Mouse (Mus musculus) ES-E14 (cell line): ENCODE data around the gene Hnrnpl. TPM values are rescaled to one million over a fixed set of nuclear protein-coding genes. Genes with fewer than 3 reads are reported as not detected.

Source experiments
- DNase-seq: peaks from one replicate; pipeline ENCODE4 v3.0.0-alpha.2; 2013; ENCODE audit warnings: low read depth, low spot score
- H3K27ac ChIP-seq: 2 replicates; pipeline ENCODE4 v1.5.1; 2012; ENCODE audit warnings: low read depth, mild to moderate bottlenecking, low read length, moderate library complexity, mixed read lengths; ENCODE audit not compliant: poor library complexity, insufficient read depth, severe bottlenecking
- H3K36me3 ChIP-seq: 2 replicates; pipeline ENCODE4 v1.6.1; 2012; ENCODE audit warnings: mild to moderate bottlenecking, low read length, moderate library complexity, mixed read lengths; ENCODE audit not compliant: control insufficient read depth, poor library complexity, insufficient read depth, severe bottlenecking
- H3K4me1 ChIP-seq, 2 experiments: fragments of 150-350 bp in 1 of 2; sonication (generic) in 1 of 2; 2 replicates each; pipeline ENCODE4 v1.6.1; 2012; ENCODE audit warnings: low read length in 2 of 2, mild to moderate bottlenecking in 1 of 2, mixed read lengths in 1 of 2; ENCODE audit not compliant: control insufficient read depth in 2 of 2, insufficient read depth in 2 of 2, poor library complexity in 1 of 2
- H3K4me3 ChIP-seq, 2 experiments: fragments of 150-350 bp in 1 of 2; sonication (generic) in 1 of 2; 2 replicates each; pipeline ENCODE4 v1.5.1; 2012; ENCODE audit warnings: low read length in 2 of 2, low read depth in 1 of 2, mild to moderate bottlenecking in 1 of 2, mixed read lengths in 1 of 2; ENCODE audit not compliant: insufficient read depth in 1 of 2, poor library complexity in 1 of 2, severe bottlenecking in 1 of 2
- H3K9ac ChIP-seq: 2 replicates; pipeline ENCODE4 v1.6.1; 2012; ENCODE audit warnings: low read depth, mild to moderate bottlenecking, low read length, mixed read lengths; ENCODE audit not compliant: poor library complexity, insufficient read depth, severe bottlenecking
- H3K9me3 ChIP-seq: fragments of 150-350 bp; sonication (generic); 2 replicates; pipeline ENCODE4 v1.6.1; 2012; ENCODE audit warnings: low read depth, mild to moderate bottlenecking, low read length; ENCODE audit not compliant: control insufficient read depth, insufficient read depth
- CHD2 ChIP-seq: IDR thresholded peaks from 2 replicates; pipeline ENCODE4 v1.6.1; 2014; ENCODE audit warnings: mild to moderate bottlenecking, low read depth, low read length, inconsistent platforms
- HCFC1 ChIP-seq: IDR thresholded peaks from 2 replicates; pipeline ENCODE4 v1.6.1; 2012; ENCODE audit warnings: low read length, inconsistent platforms, borderline replicate concordance; ENCODE audit not compliant: insufficient read depth
- MAFK ChIP-seq: IDR thresholded peaks from 2 replicates; pipeline ENCODE4 v1.6.1; 2014; ENCODE audit warnings: mild to moderate bottlenecking, low read depth, low read length, inconsistent platforms; ENCODE audit not compliant: insufficient read depth
- ZC3H11A ChIP-seq: IDR thresholded peaks from 2 replicates; pipeline ENCODE4 v1.6.1; 2012; ENCODE audit warnings: low read depth, mild to moderate bottlenecking, inconsistent platforms, low read length, borderline replicate concordance
- ZNF384 ChIP-seq: IDR thresholded peaks from 2 replicates; pipeline ENCODE4 v1.6.1; 2012; ENCODE audit warnings: low read depth, low read length, inconsistent platforms
- in situ Hi-C, 2 experiments: fragments of 600-800 bp; cut with MboI; formaldehyde crosslinking; loops; one replicate each; pipeline ENCODE4 v1.15.1; 2025; ENCODE audit warnings: low sequenced_read_pairs in 2 of 2, inconsistent platforms in 1 of 2; ENCODE audit not compliant: unreplicated experiment in 2 of 2
- total RNA-seq: library from RNA; depleted of rRNA; stranded (reverse); fragments of 300-350 nt; gene quantifications from 2 replicates; pipeline ENCODE4 v1.2.3, GENCODE M21; 2012

The Hnrnpl gene
- total RNA-seq, 1 experiment = 464 TPM

DNA sequence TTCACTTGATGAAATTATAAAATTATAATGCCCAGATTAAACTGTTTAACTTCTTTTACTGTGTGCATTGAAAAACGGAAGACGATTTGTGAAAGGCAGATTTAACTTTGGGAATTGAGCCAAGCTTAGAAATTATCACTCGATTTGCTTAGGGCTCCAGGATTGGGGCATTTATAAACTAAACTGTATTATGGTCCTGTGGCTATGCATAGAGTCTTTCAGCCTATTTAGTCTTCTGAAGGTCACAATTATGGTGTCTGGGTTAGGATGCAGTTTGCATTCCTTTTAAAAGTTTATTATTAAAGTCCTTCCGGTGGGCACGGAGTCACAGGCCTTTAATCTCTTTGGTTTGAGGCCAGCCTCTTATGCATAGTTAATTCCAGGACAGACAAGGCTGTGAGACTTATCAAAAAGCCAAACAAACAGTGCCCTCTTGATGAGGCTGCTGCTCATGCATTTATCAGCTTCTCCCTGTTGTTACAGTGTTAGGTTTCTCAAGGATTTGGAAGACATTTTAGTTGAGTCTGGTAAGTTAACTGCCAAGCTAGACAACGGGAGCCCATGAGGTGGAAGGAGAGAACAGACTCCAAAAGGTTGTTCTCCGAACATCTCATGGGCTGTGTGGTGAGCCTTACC is 3.4 kb downstream of the Hnrnpl start:
- Histone ChIP-seq H3K4me3 (peak overlapping the region; percentile 74 to 96), H3K9ac (peak overlapping the region; percentile 100), H3K27ac (peak overlapping the region; percentile 99), H3K9me3 (no peaks in the 10 kb centered on the region), H3K4me1 (peaks cover 1 to 18% of the 10 kb centered on the region in 2 experiments; a peak in 3 of 4 replicates), H3K36me3 (peaks cover 48% of the 10 kb centered on the region)
- no peak for DNase-seq
- in situ Hi-C loops = no loop called here
- TF ChIP-seq HCFC1 = no peak
- no peak for TF ChIP-seq ZNF384
- no peak for TF ChIP-seq ZC3H11A
- no peak for TF ChIP-seq MAFK
- no peak for TF ChIP-seq CHD2

DNA sequence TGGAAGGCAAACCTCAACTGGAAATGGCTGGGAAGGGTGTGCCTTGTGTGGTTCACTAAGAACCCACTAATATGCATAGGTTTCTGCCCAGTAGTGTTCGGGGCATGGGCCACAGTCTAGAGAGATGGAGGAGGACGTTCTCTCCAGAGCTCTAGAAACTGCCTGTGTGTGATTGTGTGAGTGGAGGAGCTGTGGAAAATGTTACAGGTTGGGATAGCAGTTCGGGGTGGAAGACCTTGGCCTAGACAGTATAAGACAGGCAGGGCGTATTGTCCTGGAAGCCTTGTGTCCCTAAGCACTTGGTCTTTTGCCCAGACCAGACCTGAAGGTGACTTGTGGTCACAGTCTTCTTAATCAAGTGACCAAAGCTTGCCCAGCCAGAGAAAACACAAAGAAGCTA is 4.1 kb downstream of the Hnrnpl start:
- H3K4me1 ChIP-seq = peaks cover 1 to 22% of the 10 kb centered on the region in 2 experiments; a peak in 3 of 4 replicates
- H3K9ac ChIP-seq = peak overlapping the region; percentile 100
- peaks cover 55% of the 10 kb centered on the region for H3K36me3 ChIP-seq
- TF ChIP-seq ZNF384 (no peak), CHD2 (no peak), ZC3H11A (no peak), MAFK (no peak), HCFC1 (no peak)
- in situ Hi-C loops = no loop called here
- peak overlapping the region; percentile 74 to 96 for H3K4me3 ChIP-seq
- no peak for DNase-seq
- H3K9me3 ChIP-seq = no peaks in the 10 kb centered on the region
- H3K27ac ChIP-seq = no peak overlapping the region

DNA sequence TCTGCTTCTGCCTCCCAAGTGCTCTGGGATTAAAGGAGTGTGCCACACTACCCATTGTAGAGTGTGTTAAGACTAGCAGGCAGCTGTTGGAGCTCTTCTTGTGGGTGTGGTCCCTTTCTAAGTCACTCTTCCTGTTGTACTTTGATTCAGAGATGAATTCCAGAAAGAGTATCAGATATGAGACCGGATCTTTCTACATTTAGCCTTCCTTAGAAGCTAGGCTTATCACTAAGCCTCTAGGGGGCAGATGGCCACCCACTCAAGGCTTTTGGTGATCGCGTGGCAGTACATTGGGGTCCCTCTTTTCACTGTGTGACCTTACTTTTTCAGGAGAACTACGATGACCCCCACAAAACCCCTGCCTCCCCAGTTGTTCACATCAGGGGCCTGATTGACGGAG is 4.6 kb downstream of the Hnrnpl start:
- Histone ChIP-seq H3K9me3 (no peaks in the 10 kb centered on the region), H3K27ac (peak overlapping the region; percentile 2; the same call in 1 of the 2 replicates), H3K9ac (peak overlapping the region; percentile 31; the same call in 1 of the 2 replicates), H3K4me3 (peak overlapping the region in 1 of 2 experiments; percentile 96; a peak in 1 of 4 replicates), H3K36me3 (peaks cover 60% of the 10 kb centered on the region), H3K4me1 (peaks cover 1 to 18% of the 10 kb centered on the region in 2 experiments; a peak in 3 of 4 replicates)
- in situ Hi-C loops = no loop called here
- no peak for DNase-seq
- TF ChIP-seq HCFC1 (no peak), ZC3H11A (no peak), ZNF384 (no peak), CHD2 (no peak), MAFK (no peak)

DNA sequence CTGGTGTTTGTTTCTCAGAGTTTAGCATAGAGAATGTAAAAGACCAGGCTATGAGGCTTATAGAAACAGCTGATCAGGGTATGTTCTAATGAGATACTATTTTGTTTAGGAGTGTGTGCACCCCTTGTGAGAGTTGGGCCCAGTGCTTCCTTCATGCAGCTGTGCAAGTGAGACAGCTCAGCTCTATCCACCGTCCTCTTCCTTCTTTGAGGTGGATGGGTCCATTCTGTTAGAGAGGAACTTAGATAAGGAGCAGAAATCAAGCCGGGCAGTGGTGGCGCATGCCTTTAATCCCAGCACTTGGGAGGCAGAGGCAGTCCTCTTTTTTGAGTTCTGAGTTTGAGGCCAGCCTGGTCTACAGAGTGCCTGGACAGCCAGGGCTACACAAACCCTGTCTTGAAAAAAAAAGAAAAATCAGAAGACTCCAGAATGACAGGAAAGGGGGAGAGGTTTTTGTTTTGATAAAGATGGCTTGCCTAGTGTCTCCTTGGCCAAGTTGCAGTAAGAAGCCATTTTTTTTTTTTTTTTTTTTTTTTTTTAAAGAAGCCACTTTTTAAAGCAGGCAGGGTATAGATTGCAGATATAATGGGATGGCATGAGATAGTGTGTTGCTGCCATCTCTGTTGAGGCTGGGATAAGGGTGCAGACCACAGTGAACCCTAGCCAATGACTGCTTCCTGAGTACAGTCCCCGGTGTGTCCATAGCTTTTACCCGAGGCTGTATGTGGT is 6.1 kb downstream of the Hnrnpl start:
- TF ChIP-seq MAFK = no peak
- no peak for TF ChIP-seq CHD2
- TF ChIP-seq ZNF384 = peak; percentile 19; the same call in 1 of the 2 replicates
- TF ChIP-seq ZC3H11A = no peak
- TF ChIP-seq HCFC1 = no peak
- peaks cover 72% of the 10 kb centered on the region for H3K36me3 ChIP-seq
- H3K4me1 ChIP-seq = peaks cover 1 to 21% of the 10 kb centered on the region in 2 experiments; a peak in 3 of 4 replicates
- H3K27ac ChIP-seq = no peak overlapping the region
- H3K9ac ChIP-seq = peak overlapping the region; percentile 0; the same call in 1 of the 2 replicates
- no peaks in the 10 kb centered on the region for H3K9me3 ChIP-seq
- H3K4me3 ChIP-seq = no peak overlapping the region
- in situ Hi-C loops = no loop called here
- no peak for DNase-seq
